Mouse (Mus musculus) midbrain, embryonic 15.5 days (tissue): ENCODE data around the gene Shisa6. TPM values are rescaled to one million over a fixed set of nuclear protein-coding genes. Genes with fewer than 3 reads are reported as not detected.

ENCODE experiments used
- ATAC-seq: fragments of 200-750 bp; cut with Nextera tagmentation; replicated peaks from 2 replicates; pipeline ENCODE4 v1.8.0; 2017; ENCODE audit warnings: moderate TSS enrichment
- H3K27ac ChIP-seq: fragments of 300-500 bp; sonication (generic); 2 replicates; pipeline ENCODE4 v1.5.1; 2015; ENCODE audit warnings: mild to moderate bottlenecking, inconsistent platforms
- H3K27me3 ChIP-seq: fragments of 300-500 bp; sonication (generic); replicated peaks from 2 replicates; pipeline ENCODE4 v1.6.1; 2015; ENCODE audit warnings: inconsistent platforms
- H3K36me3 ChIP-seq: fragments of 300-500 bp; sonication (generic); replicated peaks from 2 replicates; pipeline ENCODE4 v1.6.1; 2015; ENCODE audit warnings: inconsistent platforms
- H3K4me1 ChIP-seq: fragments of 300-500 bp; sonication (generic); 2 replicates; pipeline ENCODE4 v1.6.1; 2015; ENCODE audit warnings: inconsistent platforms
- H3K4me2 ChIP-seq: fragments of 300-500 bp; sonication (generic); 2 replicates; pipeline ENCODE4 v1.6.1; 2015; ENCODE audit warnings: inconsistent platforms, mild to moderate bottlenecking, moderate library complexity
- H3K4me3 ChIP-seq: fragments of 300-500 bp; sonication (generic); 2 replicates; pipeline ENCODE4 v1.5.1; 2015; ENCODE audit warnings: mild to moderate bottlenecking, inconsistent platforms
- H3K9ac ChIP-seq: fragments of 300-500 bp; sonication (generic); 2 replicates; pipeline ENCODE4 v1.6.1; 2015; ENCODE audit warnings: mild to moderate bottlenecking, inconsistent platforms
- H3K9me3 ChIP-seq: fragments of 300-500 bp; sonication (generic); 2 replicates; pipeline ENCODE4 v1.6.1; 2016; ENCODE audit warnings: inconsistent platforms
- WGBS: fragments of 180-500 bp; shearing (Covaris S2); methylation state at CpG from one replicate; pipeline ENCODE4 v1.1.7; 2015; ENCODE audit warnings: mixed read lengths; 5-methylcytosine and 5-hydroxymethylcytosine counted together
- polyA plus RNA-seq: library from polyadenylated mRNA; unstranded; fragments of >200 nt; fragmentation: Nextera tagmentation; extraction: Ambion mirVana; gene quantifications from 2 replicates; pipeline ENCODE4 v1.2.1, GENCODE M21; 2015

The Shisa6 gene
- polyA plus RNA-seq, 1 experiment from 2014 or later: 2.9 TPM

DNA sequence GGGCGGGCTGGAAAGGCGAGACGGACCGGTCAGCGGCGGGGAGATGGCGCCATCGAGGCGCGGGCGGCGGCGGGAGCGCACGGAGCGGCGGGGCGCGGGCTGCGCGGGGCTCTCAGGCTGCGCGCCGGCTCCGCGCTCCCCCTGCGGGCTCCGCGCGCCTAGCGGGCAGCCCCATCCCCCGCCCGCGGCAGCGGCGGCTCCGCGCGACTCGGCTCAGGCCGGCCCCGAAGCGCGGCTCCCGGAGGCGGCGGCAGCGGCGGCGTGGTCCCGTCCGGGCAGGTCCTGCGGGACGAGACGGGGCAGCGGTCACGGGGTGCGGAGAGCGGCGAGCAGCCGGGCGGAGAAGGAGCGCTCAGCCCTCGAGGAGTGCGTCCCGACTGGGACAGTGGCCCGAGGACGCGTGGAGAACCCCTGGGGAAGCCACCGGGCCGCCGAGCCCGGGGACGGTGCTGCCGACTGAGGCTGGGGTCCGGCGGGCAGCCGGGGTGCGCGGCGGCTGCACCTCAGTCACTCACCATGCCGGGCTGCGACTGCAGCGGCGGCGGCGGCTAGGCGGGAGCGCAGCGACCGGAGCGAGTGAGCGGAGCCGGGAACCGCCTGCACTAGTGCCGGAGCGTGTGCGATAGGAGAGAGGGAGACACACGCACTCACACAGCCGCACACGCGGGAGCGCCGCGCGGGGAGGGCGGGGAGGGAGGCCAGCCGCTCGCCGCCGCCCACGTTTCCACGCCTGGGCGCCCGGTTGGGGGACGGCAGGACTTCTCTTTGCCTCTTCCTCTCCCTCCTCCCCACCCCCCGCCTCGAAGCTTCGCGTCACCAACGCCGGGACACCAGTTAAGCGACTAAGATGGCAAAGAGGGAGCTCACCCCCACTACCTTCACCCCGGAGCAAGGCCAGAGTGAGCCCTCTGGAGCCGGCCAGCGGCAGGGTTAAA is 549 bp upstream of the Shisa6 start:
- Histone ChIP-seq H3K9ac (peak overlapping the region; percentile 66), H3K4me2 (peak overlapping the region; percentile 89), H3K36me3 (no peaks in the 10 kb centered on the region), H3K4me1 (peaks cover 42% of the 10 kb centered on the region), H3K27me3 (peaks cover 57% of the 10 kb centered on the region), H3K27ac (peak overlapping the region; percentile 59), H3K9me3 (no peaks in the 10 kb centered on the region), H3K4me3 (peak overlapping the region; percentile 73)
- WGBS: under 1% methylated on average over 98 of the region's 126 CpGs
- peak; percentile 82 for ATAC-seq

GRCm38 (mm10) chr11:66524251-66524650 is 1.5 kb downstream of the Shisa6 start:
- WGBS: 51% methylated on average over 4 of the region's 4 CpGs
- Histone ChIP-seq H3K4me2 (peak overlapping the region; percentile 89), H3K36me3 (no peaks in the 10 kb centered on the region), H3K9ac (0 out of 2 replicates have a peak overlapping the region, but pooled peaks have one; percentile 0), H3K9me3 (no peaks in the 10 kb centered on the region), H3K4me3 (peak overlapping the region; percentile 73), H3K4me1 (peaks cover 42% of the 10 kb centered on the region), H3K27me3 (peaks cover 52% of the 10 kb centered on the region), H3K27ac (no peak overlapping the region)
- no peak for ATAC-seq

GRCm38 (mm10) chr11:66522376-66522775 is 3.4 kb downstream of the Shisa6 start:
- peaks cover 36% of the 10 kb centered on the region for H3K27me3 ChIP-seq
- no peak overlapping the region for H3K9ac ChIP-seq
- H3K36me3 ChIP-seq: no peaks in the 10 kb centered on the region
- H3K9me3 ChIP-seq: no peaks in the 10 kb centered on the region
- H3K27ac ChIP-seq: no peak overlapping the region
- H3K4me2 ChIP-seq: peak overlapping the region; percentile 89
- peaks cover 32% of the 10 kb centered on the region for H3K4me1 ChIP-seq
- WGBS: 80% methylated on average over 4 of the region's 4 CpGs
- ATAC-seq: no peak
- H3K4me3 ChIP-seq: no peak overlapping the region

DNA sequence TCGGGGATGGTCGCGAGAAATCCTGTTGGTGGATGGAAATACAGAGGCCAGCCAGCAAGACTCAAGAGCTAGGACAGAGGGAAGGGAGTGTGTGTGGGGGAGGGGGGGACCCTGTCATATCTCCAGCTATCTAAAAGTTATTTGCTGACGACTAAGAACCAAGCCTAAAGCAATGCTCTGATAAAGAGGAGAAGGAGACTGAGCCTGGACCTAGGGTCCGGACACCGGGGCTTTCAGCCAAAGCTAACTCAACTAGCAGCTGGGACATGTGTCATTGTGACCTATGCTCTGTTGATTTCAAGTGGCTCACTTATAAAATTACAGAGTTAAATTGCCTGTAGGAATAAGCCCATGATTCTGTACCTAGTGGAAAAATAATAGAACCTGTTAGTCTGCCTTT is 6.4 kb downstream of the Shisa6 start:
- Histone ChIP-seq H3K4me1 (peaks cover 12% of the 10 kb centered on the region; the same call in 1 of the 2 replicates), H3K9ac (no peak overlapping the region), H3K4me2 (no peak overlapping the region), H3K4me3 (no peak overlapping the region), H3K27ac (no peak overlapping the region), H3K9me3 (no peaks in the 10 kb centered on the region), H3K27me3 (peaks cover 19% of the 10 kb centered on the region), H3K36me3 (no peaks in the 10 kb centered on the region)
- 83% methylated on average over 6 of the region's 6 CpGs for WGBS
- no peak for ATAC-seq

DNA sequence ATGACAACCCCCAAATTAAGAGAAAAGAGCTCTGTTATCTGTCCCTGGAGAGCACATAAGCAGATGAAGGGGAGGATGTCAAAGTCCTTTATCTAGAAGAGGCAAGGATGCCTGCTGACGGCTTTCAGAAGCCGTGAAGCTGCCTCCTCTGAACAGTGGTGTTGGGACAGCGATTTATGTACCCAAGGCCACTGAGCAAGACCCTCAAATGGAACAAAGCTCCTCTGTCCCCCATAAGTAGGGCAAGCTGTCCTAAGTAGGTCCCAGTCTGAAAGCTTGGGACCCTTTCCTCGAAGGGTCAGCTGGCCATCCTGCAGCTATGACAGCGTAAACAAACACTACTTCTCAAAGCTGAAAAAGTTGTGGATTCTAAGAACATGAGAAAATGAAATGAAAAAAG is 11.4 kb downstream of the Shisa6 start:
- H3K9me3 ChIP-seq: no peaks in the 10 kb centered on the region
- no peak overlapping the region for H3K4me3 ChIP-seq
- H3K4me2 ChIP-seq: no peak overlapping the region
- H3K27me3 ChIP-seq: no peaks in the 10 kb centered on the region
- H3K36me3 ChIP-seq: no peaks in the 10 kb centered on the region
- no peak overlapping the region for H3K27ac ChIP-seq
- no peak for ATAC-seq
- WGBS: 94% methylated on average over 5 of the region's 5 CpGs
- no peaks in the 10 kb centered on the region for H3K4me1 ChIP-seq
- H3K9ac ChIP-seq: no peak overlapping the region

- H3K4me1 ChIP-seq: no peaks in the 10 kb centered on the region
- H3K9me3 ChIP-seq: no peaks in the 10 kb centered on the region
- H3K36me3 ChIP-seq: no peaks in the 10 kb centered on the region
- 75% methylated on average over 2 of the region's 2 CpGs for WGBS
- no peaks in the 10 kb centered on the region for H3K27me3 ChIP-seq
- H3K27ac ChIP-seq: no peak overlapping the region
- H3K4me2 ChIP-seq: no peak overlapping the region
- no peak overlapping the region for H3K9ac ChIP-seq
- ATAC-seq: no peak
- no peak overlapping the region for H3K4me3 ChIP-seq
These were observed 24.8 kb downstream of the Shisa6 start for GRCm38 (mm10) chr11:66500951-66501350.

GRCm38 (mm10) chr11:66498857-66499445 is 26.8 kb downstream of the Shisa6 start:
- Histone ChIP-seq H3K27me3 (no peaks in the 10 kb centered on the region), H3K4me3 (no peak overlapping the region), H3K27ac (no peak overlapping the region), H3K4me2 (no peak overlapping the region), H3K9ac (no peak overlapping the region), H3K4me1 (no peaks in the 10 kb centered on the region), H3K9me3 (no peaks in the 10 kb centered on the region), H3K36me3 (no peaks in the 10 kb centered on the region)
- no peak for ATAC-seq
- whole genome bisulfite sequencing: 86% methylated on average over 9 of the region's 9 CpGs

DNA sequence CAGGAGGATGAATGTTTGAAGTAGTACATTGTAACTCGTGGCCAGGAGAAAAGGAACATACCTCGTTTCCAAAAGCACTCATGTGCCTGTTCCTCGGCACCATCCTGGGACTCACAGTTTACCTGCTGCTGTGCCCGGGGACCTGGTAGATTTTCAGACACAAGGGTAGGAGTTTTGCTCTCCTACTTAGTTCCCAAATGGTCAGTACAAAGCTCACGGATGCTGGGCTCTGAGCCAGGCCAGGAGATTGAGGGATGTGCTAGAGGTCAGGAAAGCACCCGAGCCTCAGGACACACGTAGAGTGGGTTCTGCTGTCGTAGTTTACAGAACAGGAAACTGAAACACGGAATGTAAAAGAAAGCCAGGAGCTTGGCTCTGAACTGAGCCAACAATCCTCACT is 29.5 kb downstream of the Shisa6 start:
- no peaks in the 10 kb centered on the region for H3K36me3 ChIP-seq
- no peak overlapping the region for H3K27ac ChIP-seq
- no peaks in the 10 kb centered on the region for H3K4me1 ChIP-seq
- no peaks in the 10 kb centered on the region for H3K9me3 ChIP-seq
- WGBS: 81% methylated on average over 9 of the region's 9 CpGs
- no peak overlapping the region for H3K4me3 ChIP-seq
- no peak for ATAC-seq
- H3K4me2 ChIP-seq: no peak overlapping the region
- H3K9ac ChIP-seq: no peak overlapping the region
- H3K27me3 ChIP-seq: no peaks in the 10 kb centered on the region

DNA sequence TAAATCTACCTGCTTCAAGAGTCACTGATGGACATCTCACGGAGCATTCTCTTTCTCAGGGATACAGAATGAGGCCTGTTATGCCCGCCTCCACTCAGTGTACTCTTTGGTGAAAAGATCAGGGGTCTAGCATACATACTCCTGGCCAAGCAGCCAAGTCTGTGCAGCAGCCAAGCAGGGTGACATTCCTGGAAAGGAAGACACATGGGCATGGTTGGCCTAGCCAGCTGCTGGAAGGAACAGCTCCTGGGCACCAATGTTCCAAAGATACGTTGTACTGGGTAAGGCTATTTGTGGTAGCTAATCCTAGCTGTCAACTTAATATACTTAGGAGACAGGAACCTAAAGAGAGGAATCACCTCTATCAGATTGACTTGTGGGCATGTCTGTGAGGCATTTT is 31.4 kb downstream of the Shisa6 start:
- Histone ChIP-seq H3K9ac (no peak overlapping the region), H3K4me2 (no peak overlapping the region), H3K36me3 (no peaks in the 10 kb centered on the region), H3K4me3 (no peak overlapping the region), H3K9me3 (no peaks in the 10 kb centered on the region), H3K27ac (no peak overlapping the region), H3K4me1 (no peaks in the 10 kb centered on the region), H3K27me3 (no peaks in the 10 kb centered on the region)
- no peak for ATAC-seq
- 88% methylated on average over 3 of the region's 3 CpGs for WGBS

- Histone ChIP-seq H3K36me3 (no peaks in the 10 kb centered on the region), H3K9ac (no peak overlapping the region), H3K4me3 (no peak overlapping the region), H3K27ac (no peak overlapping the region), H3K4me1 (no peaks in the 10 kb centered on the region), H3K27me3 (no peaks in the 10 kb centered on the region), H3K4me2 (no peak overlapping the region), H3K9me3 (no peaks in the 10 kb centered on the region)
- no peak for ATAC-seq
- WGBS: 74% methylated on average over 4 of the region's 4 CpGs
These were observed 38.0 kb downstream of the Shisa6 start for GRCm38 (mm10) chr11:66487765-66488164.

- no peaks in the 10 kb centered on the region for H3K27me3 ChIP-seq
- no peaks in the 10 kb centered on the region for H3K9me3 ChIP-seq
- no peaks in the 10 kb centered on the region for H3K4me1 ChIP-seq
- H3K4me3 ChIP-seq: no peak overlapping the region
- 82% methylated on average over 6 of the region's 6 CpGs for WGBS
- no peak for ATAC-seq
- H3K36me3 ChIP-seq: no peaks in the 10 kb centered on the region
- H3K4me2 ChIP-seq: no peak overlapping the region
- H3K9ac ChIP-seq: no peak overlapping the region
- no peak overlapping the region for H3K27ac ChIP-seq
These were observed 43.3 kb downstream of the Shisa6 start for GRCm38 (mm10) chr11:66482501-66482900.

DNA sequence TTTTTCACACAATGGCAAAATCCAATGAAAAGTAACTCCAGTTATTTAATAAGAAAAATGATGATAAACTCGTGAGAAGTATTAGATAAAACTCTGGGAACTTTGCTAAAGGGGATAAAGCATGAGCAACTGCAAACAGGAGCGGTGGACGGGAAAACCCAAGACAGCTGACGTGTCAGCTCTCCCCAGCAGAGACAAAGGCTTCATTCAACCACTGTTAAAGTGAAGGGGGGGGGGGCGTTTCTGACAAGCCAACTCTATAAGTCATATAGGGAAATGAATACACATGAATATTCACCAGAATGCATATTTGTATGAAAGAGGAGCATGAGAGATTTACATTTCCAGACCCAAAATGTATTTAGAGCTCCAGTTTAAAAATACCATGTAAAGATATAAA is 83.1 kb downstream of the Shisa6 start:
- no peak overlapping the region for H3K9ac ChIP-seq
- no peaks in the 10 kb centered on the region for H3K4me1 ChIP-seq
- H3K36me3 ChIP-seq: no peaks in the 10 kb centered on the region
- H3K9me3 ChIP-seq: no peaks in the 10 kb centered on the region
- no peaks in the 10 kb centered on the region for H3K27me3 ChIP-seq
- no peak overlapping the region for H3K27ac ChIP-seq
- no peak for ATAC-seq
- H3K4me3 ChIP-seq: no peak overlapping the region
- H3K4me2 ChIP-seq: no peak overlapping the region
- WGBS: 17% methylated on average over 5 of the region's 5 CpGs

DNA sequence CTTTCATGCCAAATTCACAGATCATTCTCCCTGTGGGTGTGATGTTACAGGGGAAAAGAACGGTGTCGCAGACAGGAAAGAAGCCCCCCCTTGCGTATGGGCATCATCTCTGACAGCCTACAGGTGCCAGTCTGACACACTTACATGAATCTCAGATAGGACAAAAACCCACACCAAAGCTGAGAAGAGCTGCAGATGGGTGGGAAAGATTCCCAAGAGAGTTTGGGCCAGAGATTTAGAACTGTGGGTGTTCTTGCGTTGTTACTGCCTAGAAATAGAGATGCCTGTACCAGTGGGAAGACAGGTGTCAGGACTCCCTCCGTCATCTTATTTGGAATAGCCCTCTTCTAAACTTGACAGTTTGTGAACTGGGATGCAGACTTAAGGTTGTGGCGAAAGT is 99.6 kb downstream of the Shisa6 start:
- 94% methylated on average over 6 of the region's 6 CpGs for WGBS
- Histone ChIP-seq H3K4me1 (no peaks in the 10 kb centered on the region), H3K4me2 (no peak overlapping the region), H3K9ac (no peak overlapping the region), H3K36me3 (no peaks in the 10 kb centered on the region), H3K27ac (no peak overlapping the region), H3K9me3 (no peaks in the 10 kb centered on the region), H3K27me3 (no peaks in the 10 kb centered on the region), H3K4me3 (no peak overlapping the region)
- no peak for ATAC-seq
